Mouse (Mus musculus) heart, postnatal 4 days (tissue): ENCODE results near the gene Trim12c. TPM values are rescaled to one million over a fixed set of nuclear protein-coding genes. Genes with fewer than 3 reads are reported as not detected.
A peak's percentile ranks its signal among the peaks of the same experiment; 100 is the strongest.
"Not testable (repeated sequence)": the region's sequence is repeated elsewhere in the genome, so short reads cannot be mapped to it uniquely, and the experiment has no call there.

Source experiments
- DNase-seq: peaks from one replicate; pipeline ENCODE4 v3.0.0; 2021
- total RNA-seq, 2 experiments: library from RNA; stranded (reverse); gene quantifications; 2 replicates each; pipeline ENCODE4 v1.2.3; 2021

Gene Trim12c
- 1 to 10 TPM; 3.8 to 4.2 TPM for total RNA-seq

- DNase-seq = peak; percentile 70
Observed at GRCm38 (mm10) chr7:104352717-104353599, at the start of gene Trim12c. TSS of gene Trim12c (minus strand) at chr7:104353362.

- DNase-seq = no peak
Observed at GRCm38 (mm10) chr7:104401140-104401539, 48.0 kb upstream of the Trim12c start.

- DNase-seq = no peak
Observed at GRCm38 (mm10) chr7:104400698-104401097, 47.5 kb upstream of the Trim12c start, which contains the start of gene Trim30c. TSS of gene Trim30c (minus strand) at chr7:104400837.

- DNase-seq = no peak
Observed at GRCm38 (mm10) chr7:104398492-104398891, 45.3 kb upstream of the Trim12c start.

- peak; percentile 13 for DNase-seq
Observed at GRCm38 (mm10) chr7:104369736-104370414, 16.7 kb upstream of the Trim12c start, which contains the start of gene Trim30b. TSS of gene Trim30b (minus strand) at chr7:104369884.

- DNase-seq = no peak
Observed at GRCm38 (mm10) chr7:104366339-104366738, 13.2 kb upstream of the Trim12c start.

GRCm38 (mm10) chr7:104353600-104353967 is 422 bp upstream of the Trim12c start:
- no peak for DNase-seq

GRCm38 (mm10) chr7:104348043-104348442 is 5.1 kb downstream of the Trim12c start:
- DNase-seq = not testable (repeated sequence)

- DNase-seq = not testable (repeated sequence)
Observed at GRCm38 (mm10) chr7:104340744-104341143, 12.4 kb downstream of the Trim12c start.

GRCm38 (mm10) chr7:104335547-104335946 is 17.6 kb downstream of the Trim12c start:
- DNase-seq = not testable (repeated sequence)

- not testable (repeated sequence) for DNase-seq
Observed at GRCm38 (mm10) chr7:104329171-104329570, 24.0 kb downstream of the Trim12c start, which contains the start of gene Trim34b. TSS of gene Trim34b (plus strand) at chr7:104329471.

GRCm38 (mm10) chr7:104322028-104322427 is 31.1 kb downstream of the Trim12c start:
- DNase-seq = no peak

- DNase-seq = not testable (repeated sequence)
Observed at GRCm38 (mm10) chr7:104315369-104316080, 37.6 kb downstream of the Trim12c start, which contains the start of gene Trim12a. TSS of gene Trim12a (minus strand) at chr7:104315466.

GRCm38 (mm10) chr7:104314796-104315353 is 38.3 kb downstream of the Trim12c start:
- DNase-seq = no peak

GRCm38 (mm10) chr7:104291638-104292400 is 61.3 kb downstream of the Trim12c start:
- no peak for DNase-seq

- no peak for DNase-seq
Observed at GRCm38 (mm10) chr7:104290641-104291040, 62.5 kb downstream of the Trim12c start.

Other genes with a start within 250 kb of the Trim12c start
- not detected for gene Olfr646, start 248.5 kb downstream of the Trim12c start, total RNA-seq
- gene Ubqln5, start 223.5 kb downstream of the Trim12c start, total RNA-seq = not detected
- not detected for gene Olfr643, start 216.0 kb downstream of the Trim12c start, total RNA-seq
- gene Ubqln3, start 210.1 kb downstream of the Trim12c start, total RNA-seq = not detected
- not detected for gene Ubqlnl, start 202.8 kb downstream of the Trim12c start, total RNA-seq
- gene Olfm5, start 188.5 kb downstream of the Trim12c start, total RNA-seq = not detected
- under 1 TPM in 1 of 2 experiments, not detected in 1; 0.11 TPM for gene Olfr648, start 170.0 kb downstream of the Trim12c start, total RNA-seq
- gene Olfr649, start 157.4 kb downstream of the Trim12c start, total RNA-seq = not detected
- gene Trim6, start 134.6 kb downstream of the Trim12c start, total RNA-seq = 1 to 10 TPM; 1.2 to 1.7 TPM
- 1 to 10 TPM; 3.2 TPM for gene Trim34a, start 108.9 kb downstream of the Trim12c start, total RNA-seq
- 1 to 10 TPM; 1.7 to 2.1 TPM for gene Trim5, start 65.3 kb downstream of the Trim12c start, total RNA-seq
- 1 to 10 TPM; 5.9 to 7.5 TPM for gene Trim12a, start 37.9 kb downstream of the Trim12c start, total RNA-seq
- gene Trim34b, start 23.9 kb downstream of the Trim12c start, total RNA-seq = under 1 TPM; 0.16 to 0.21 TPM
- gene Trim30b, start 16.5 kb upstream of the Trim12c start, total RNA-seq = under 1 TPM in 1 of 2 experiments, not detected in 1; 0.11 TPM
- gene Trim30c, start 47.5 kb upstream of the Trim12c start, total RNA-seq = not detected
- gene Trim30a, start 111.8 kb upstream of the Trim12c start, total RNA-seq = 1 to 10 TPM; 1.4 to 1.8 TPM
- gene Trim30d, start 154.5 kb upstream of the Trim12c start, total RNA-seq = under 1 TPM; 0.26 to 0.38 TPM
- not detected for gene Olfr651, start 196.8 kb upstream of the Trim12c start, total RNA-seq
- not detected for gene Olfr652, start 207.5 kb upstream of the Trim12c start, total RNA-seq
- not detected for gene Olfr653, start 224.0 kb upstream of the Trim12c start, total RNA-seq
- gene Olfr654, start 233.7 kb upstream of the Trim12c start, total RNA-seq = not detected
- gene Olfr655, start 248.4 kb upstream of the Trim12c start, total RNA-seq = not detected